Mouse (Mus musculus) urinary bladder, postnatal 10 days (tissue): Measurements from ENCODE around the gene Mvd.

Experiments
- DNase-seq: peaks from one replicate; pipeline ENCODE4 v3.0.0; 2022; ENCODE audit warnings: low spot score

Gene Mvd

GRCm38 (mm10) chr8:122457171-122457570, 13.9 kb upstream of the Mvd start:
- no peak for DNase-seq

- DNase-seq = no peak
These were observed 11.2 kb upstream of the Mvd start for GRCm38 (mm10) chr8:122454409-122454808.

- DNase-seq = no peak
These were observed 8.9 kb upstream of the Mvd start for GRCm38 (mm10) chr8:122452154-122452553.

- DNase-seq = no peak
These were observed 8.0 kb upstream of the Mvd start for GRCm38 (mm10) chr8:122451161-122451703.

- no peak for DNase-seq
These were observed 2.0 kb upstream of the Mvd start for GRCm38 (mm10) chr8:122445203-122445602.

GRCm38 (mm10) chr8:122444058-122444748, 981 bp upstream of the Mvd start:
- DNase-seq = peak; percentile 54

- DNase-seq = no peak
These were observed 441 bp downstream of the Mvd start for GRCm38 (mm10) chr8:122442781-122443180.

GRCm38 (mm10) chr8:122442356-122442755, 866 bp downstream of the Mvd start:
- DNase-seq = no peak

GRCm38 (mm10) chr8:122441326-122441725, 1.9 kb downstream of the Mvd start:
- DNase-seq = no peak

GRCm38 (mm10) chr8:122439336-122439735, 3.9 kb downstream of the Mvd start:
- DNase-seq = no peak

- no peak for DNase-seq
These were observed 5.4 kb downstream of the Mvd start for GRCm38 (mm10) chr8:122437708-122438331.

GRCm38 (mm10) chr8:122436586-122437125, 6.6 kb downstream of the Mvd start:
- DNase-seq = no peak

GRCm38 (mm10) chr8:122436146-122436545, 7.1 kb downstream of the Mvd start:
- no peak for DNase-seq

- no peak for DNase-seq
These were observed 7.8 kb downstream of the Mvd start for GRCm38 (mm10) chr8:122435375-122435774.

- DNase-seq = no peak
These were observed 9.8 kb downstream of the Mvd start for GRCm38 (mm10) chr8:122433269-122433905.

- no peak for DNase-seq
These were observed 10.6 kb downstream of the Mvd start, which contains the start of gene Cyba for GRCm38 (mm10) chr8:122432443-122433268. Gene Cyba (minus strand): TSS chr8:122432930.

- no peak for DNase-seq
These were observed 11.4 kb downstream of the Mvd start for GRCm38 (mm10) chr8:122431694-122432442.

GRCm38 (mm10) chr8:122430646-122431045, 12.6 kb downstream of the Mvd start:
- DNase-seq = no peak

- no peak for DNase-seq
These were observed 13.1 kb downstream of the Mvd start for GRCm38 (mm10) chr8:122430058-122430636.

- no peak for DNase-seq
These were observed 15.1 kb downstream of the Mvd start for GRCm38 (mm10) chr8:122428163-122428562.

- no peak for DNase-seq
These were observed 15.6 kb downstream of the Mvd start for GRCm38 (mm10) chr8:122427607-122428006.
